25 mouse cellular contexts compared by ENCODE assay signal in genomic region chr3:6400871-6401270, GRCm38 (mm10).
DNase-seq lines count a peak whose midpoint lies in the region; ATAC-seq and TF ChIP-seq lines count a peak whose summit lies in the region.
"Had no signal": no experiment of that assay in that cellular context is flagged by ENCODE, and none has a peak within 500 bp of the region (broad histone marks: within the 10 kb centered on the region; RNA-seq: fewer than 3 reads in every experiment).

No protein-coding gene starts in this region.

- TF ChIP-seq CTCF in kidney, adult 2 months (conservative IDR thresholded peaks at IDR 0.05; ENCODE audit: insufficient read depth, insufficient read length, low read depth, low read length): no peak
- TF ChIP-seq CTCF in liver, adult 2 months (IDR thresholded peaks at IDR 0.05; ENCODE audit: low read depth, low read length): no peak

- H3K4me1 ChIP-seq in heart, embryonic 12.5 days (replicated peaks): no peaks in the 10 kb centered on the region
- no peaks in the 10 kb centered on the region for H3K4me1 ChIP-seq in kidney, adult 2 months (ENCODE audit: control insufficient read depth, insufficient read depth, low read length)
- H3K4me1 ChIP-seq in kidney, embryonic 16.5 days (ENCODE audit: insufficient read depth, low read length): no peaks in the 10 kb centered on the region
- H3K4me1 ChIP-seq in liver, adult 2 months (ENCODE audit: control insufficient read depth, insufficient read depth, low read length): no peaks in the 10 kb centered on the region
- no peaks in the 10 kb centered on the region for H3K4me1 ChIP-seq in liver, embryonic 11.5 days (replicated peaks; ENCODE audit: control insufficient read depth, insufficient read depth, low read length)
- H3K4me1 ChIP-seq: embryonic facial prominence, embryonic 10.5 days; embryonic facial prominence, embryonic 12.5 days; forebrain, embryonic 13.5 days had no signal

- H3K9ac ChIP-seq in heart, embryonic 12.5 days: no peak overlapping the region
- H3K9ac ChIP-seq in kidney, embryonic 16.5 days (replicated peaks; ENCODE audit: low read length): no peak overlapping the region
- H3K9ac ChIP-seq in liver, adult 2 months (ENCODE audit: low read depth, low read length): no peak overlapping the region
- H3K9ac ChIP-seq in liver, embryonic 11.5 days (ENCODE audit: low read depth, low read length): no peak overlapping the region
- H3K9ac ChIP-seq: embryonic facial prominence, embryonic 12.5 days; forebrain, embryonic 13.5 days had no signal

- H3K4me2 ChIP-seq in heart, embryonic 12.5 days: no peak overlapping the region
- H3K4me2 ChIP-seq in kidney, embryonic 16.5 days (replicated peaks; ENCODE audit: low read depth, low read length): no peak overlapping the region
- H3K4me2 ChIP-seq in liver, embryonic 11.5 days: no peak overlapping the region
- H3K4me2 ChIP-seq: embryonic facial prominence, embryonic 12.5 days; forebrain, embryonic 13.5 days had no signal

- no peak for TF ChIP-seq POLR2A in kidney, adult 2 months (IDR thresholded peaks at IDR 0.05; ENCODE audit: low read depth, low read length)
- TF ChIP-seq POLR2A in liver, adult 2 months (IDR thresholded peaks at IDR 0.05; ENCODE audit: extremely low read depth, insufficient read depth, low read length): no peak

- DNase-seq in heart, adult 11 months: peak; percentile 49
- peak; percentile 67 for DNase-seq in kidney, adult 2 months
- DNase-seq in kidney, adult 9 months: peak; percentile 63
- DNase-seq in kidney, postnatal 14 days: no peak
- DNase-seq in liver, adult 2 months (ENCODE audit: extremely low read depth, low read depth, low spot score): peak; percentile 35
- DNase-seq in liver, embryonic 11.5 days (ENCODE audit: low spot score): no peak
- DNase-seq: adrenal gland, adult 8-10 months; adrenal gland, postnatal 14 days; adrenal gland, postnatal 36 days; B cell, adult 2 months; cerebellum, adult 11-12 months; cerebellum, adult 2 months; cerebellum, adult 9-10 months; cerebellum, postnatal 10 days; cerebellum, postnatal 25 days had no signal

- no peaks in the 10 kb centered on the region for H3K79me2 ChIP-seq in liver, adult 2 months (ENCODE audit: control insufficient read depth, insufficient read depth, low read length)

- H3K9me3 ChIP-seq in heart, embryonic 12.5 days (replicated peaks): no peaks in the 10 kb centered on the region; the same call in none of the 2 replicates
- H3K9me3 ChIP-seq in kidney, embryonic 16.5 days (ENCODE audit: low read length): no peaks in the 10 kb centered on the region
- no peaks in the 10 kb centered on the region for H3K9me3 ChIP-seq in liver, embryonic 11.5 days (ENCODE audit: control insufficient read depth, low read length)
- H3K9me3 ChIP-seq: embryonic facial prominence, embryonic 10.5 days; embryonic facial prominence, embryonic 12.5 days; forebrain, embryonic 13.5 days; G1E had no signal

- no peak overlapping the region for H3K27ac ChIP-seq in heart, embryonic 12.5 days (ENCODE audit: poor library complexity, severe bottlenecking)
- H3K27ac ChIP-seq in kidney, adult 2 months (ENCODE audit: insufficient read depth, low read depth, low read length): peak overlapping the region; percentile 45
- H3K27ac ChIP-seq in kidney, embryonic 16.5 days (ENCODE audit: low read length): no peak overlapping the region
- H3K27ac ChIP-seq in liver, adult 2 months (replicated peaks; ENCODE audit: insufficient read depth, low read depth, low read length): no peak overlapping the region
- no peak overlapping the region for H3K27ac ChIP-seq in liver, embryonic 11.5 days (ENCODE audit: low read depth, low read length)
- H3K27ac ChIP-seq: embryonic facial prominence, embryonic 10.5 days; embryonic facial prominence, embryonic 12.5 days; forebrain, embryonic 13.5 days had no signal

- H3K4me3 ChIP-seq in heart, embryonic 12.5 days: no peak overlapping the region
- H3K4me3 ChIP-seq in kidney, adult 2 months (ENCODE audit: insufficient read depth, low read depth, low read length): no peak overlapping the region
- no peak overlapping the region for H3K4me3 ChIP-seq in kidney, embryonic 16.5 days (ENCODE audit: low read length)
- no peak overlapping the region for H3K4me3 ChIP-seq in liver, adult 2 months (ENCODE audit: insufficient read depth, low read depth, low read length)
- H3K4me3 ChIP-seq in liver, embryonic 11.5 days (ENCODE audit: low read depth, low read length): no peak overlapping the region
- H3K4me3 ChIP-seq: embryonic facial prominence, embryonic 10.5 days; embryonic facial prominence, embryonic 12.5 days; forebrain, embryonic 13.5 days had no signal

- ATAC-seq in heart, embryonic 12.5 days (ENCODE audit: insufficient number of reproducible peaks, low FRiP score): no peak
- ATAC-seq in kidney, embryonic 16.5 days (ENCODE audit: low FRiP score, low TSS enrichment): no peak
- ATAC-seq in liver, embryonic 11.5 days (replicated peaks; ENCODE audit: low FRiP score): no peak
- ATAC-seq: activated CD4-positive, CD25-positive, alpha-beta regulatory T cell, adult 4 months; CD4-positive, CD25-positive, alpha-beta regulatory T cell, adult 4 months; forebrain, embryonic 13.5 days; Patski had no signal

- no peaks in the 10 kb centered on the region for H3K36me3 ChIP-seq in heart, embryonic 12.5 days
- no peaks in the 10 kb centered on the region for H3K36me3 ChIP-seq in kidney, adult 2 months (ENCODE audit: control insufficient read depth, insufficient read depth, low read length)
- H3K36me3 ChIP-seq in kidney, embryonic 16.5 days (ENCODE audit: insufficient read depth, low read length): no peaks in the 10 kb centered on the region
- H3K36me3 ChIP-seq in liver, adult 2 months (ENCODE audit: control insufficient read depth, insufficient read depth, low read length): no peaks in the 10 kb centered on the region
- H3K36me3 ChIP-seq in liver, embryonic 11.5 days (ENCODE audit: control insufficient read depth, insufficient read depth, low read length): no peaks in the 10 kb centered on the region
- H3K36me3 ChIP-seq: embryonic facial prominence, embryonic 10.5 days; embryonic facial prominence, embryonic 12.5 days; G1E had no signal

- no peaks in the 10 kb centered on the region for H3K27me3 ChIP-seq in heart, embryonic 12.5 days (replicated peaks)
- no peaks in the 10 kb centered on the region for H3K27me3 ChIP-seq in kidney, adult 2 months (replicated peaks; ENCODE audit: control insufficient read depth, insufficient read depth, low read length)
- no peaks in the 10 kb centered on the region for H3K27me3 ChIP-seq in kidney, embryonic 16.5 days (ENCODE audit: insufficient read depth, low read length)
- H3K27me3 ChIP-seq in liver, adult 2 months (ENCODE audit: control insufficient read depth, insufficient read depth, low read length): no peaks in the 10 kb centered on the region
- no peaks in the 10 kb centered on the region for H3K27me3 ChIP-seq in liver, embryonic 11.5 days (replicated peaks; ENCODE audit: control insufficient read depth, insufficient read depth, low read length)
- H3K27me3 ChIP-seq: CH12.LX; embryonic facial prominence, embryonic 12.5 days; forebrain, embryonic 13.5 days; Patski had no signal

Comparison
In these comparisons a context has a peak if more than half of its experiments do, and no peak if none do; other contexts are left out.
1. DNase-seq: peak in heart, adult 11 months (single experiment), kidney, adult 2 months (single experiment), kidney, adult 9 months (single experiment) and liver, adult 2 months (single experiment); none in kidney, postnatal 14 days (single experiment) and liver, embryonic 11.5 days (single experiment).